Mouse (Mus musculus): ENCODE data around the gene Ppp1r9a. TPM values are rescaled to one million over a fixed set of nuclear protein-coding genes. Genes with fewer than 3 reads are reported as not detected.

The Ppp1r9a gene
- total RNA-seq, 2 experiments from 2014 or later, result 26.9 to 30.9 TPM

DNA sequence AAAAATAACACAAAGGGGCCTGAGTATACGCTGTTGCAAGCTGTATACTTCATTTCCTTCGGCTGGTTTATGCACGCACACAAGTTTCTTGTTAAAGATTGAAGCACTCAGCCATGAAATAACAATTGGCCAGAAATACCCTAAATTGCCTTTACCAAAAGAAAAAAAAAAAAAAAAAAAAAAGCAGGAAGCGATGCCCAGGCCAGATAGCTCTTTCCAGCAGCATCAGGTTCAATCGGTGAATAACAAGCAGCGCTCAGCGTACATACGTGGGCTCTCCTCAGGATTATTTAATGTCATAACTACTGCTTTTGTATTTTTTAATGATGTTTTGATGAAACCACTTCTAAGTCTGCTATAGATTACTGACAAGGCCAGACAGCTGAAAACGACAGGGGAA, 262.1 kb downstream of the Ppp1r9a start:
- DNase-seq, result no peak

DNA sequence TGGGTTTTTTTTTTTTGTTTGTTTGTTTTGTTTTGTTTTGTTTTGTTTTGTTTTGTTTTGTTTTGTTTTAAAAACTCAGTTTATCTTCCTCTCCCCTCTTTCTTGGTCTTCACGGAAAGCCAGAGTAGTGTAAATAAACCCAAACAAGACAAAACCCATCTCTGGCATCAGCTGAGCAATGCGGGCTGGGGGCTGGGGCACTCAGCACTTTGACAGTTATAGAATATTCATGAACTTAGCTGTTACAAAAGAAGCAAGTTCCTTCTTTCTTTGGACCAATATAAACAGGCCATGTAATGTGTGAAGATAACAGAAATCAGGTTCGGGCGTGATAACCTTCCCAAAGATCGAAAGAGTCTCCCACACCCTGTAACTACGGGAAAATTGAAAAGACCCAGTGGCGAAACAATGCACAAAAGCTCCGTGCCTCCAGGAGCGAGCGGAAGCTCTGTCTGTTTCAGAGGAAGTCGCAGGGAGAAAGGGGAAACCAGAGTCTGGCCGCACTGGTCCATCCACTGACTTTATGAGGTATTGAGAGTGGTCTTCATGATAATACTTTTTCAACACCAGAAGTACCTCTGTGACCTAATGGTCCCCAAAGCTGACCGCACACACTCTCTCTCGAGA, 264.4 kb downstream of the Ppp1r9a start:
- peak; percentile 37 for DNase-seq

- no peak for DNase-seq
These were observed 265.4 kb downstream of the Ppp1r9a start for GRCm38 (mm10) chr6:5168158-5168557.

DNA sequence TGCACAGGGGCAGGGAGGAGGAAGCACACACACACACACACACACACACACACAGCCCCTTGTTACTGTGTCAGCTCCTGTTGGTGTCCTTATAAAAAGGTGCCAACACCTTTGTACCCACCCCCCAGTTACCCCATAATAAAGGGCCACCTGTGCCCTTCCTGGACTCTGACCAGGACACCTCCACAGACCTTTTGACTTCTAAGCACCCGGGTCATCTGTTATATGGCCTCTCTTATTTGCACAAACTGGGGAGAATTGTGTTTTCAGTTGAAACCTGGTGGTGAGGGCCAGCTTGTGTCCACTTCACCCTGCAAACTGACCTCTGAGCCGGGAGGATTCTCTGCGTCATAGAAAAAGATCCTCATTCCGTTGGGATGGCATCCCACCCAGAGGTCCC, 268.7 kb downstream of the Ppp1r9a start:
- no peak for DNase-seq

DNA sequence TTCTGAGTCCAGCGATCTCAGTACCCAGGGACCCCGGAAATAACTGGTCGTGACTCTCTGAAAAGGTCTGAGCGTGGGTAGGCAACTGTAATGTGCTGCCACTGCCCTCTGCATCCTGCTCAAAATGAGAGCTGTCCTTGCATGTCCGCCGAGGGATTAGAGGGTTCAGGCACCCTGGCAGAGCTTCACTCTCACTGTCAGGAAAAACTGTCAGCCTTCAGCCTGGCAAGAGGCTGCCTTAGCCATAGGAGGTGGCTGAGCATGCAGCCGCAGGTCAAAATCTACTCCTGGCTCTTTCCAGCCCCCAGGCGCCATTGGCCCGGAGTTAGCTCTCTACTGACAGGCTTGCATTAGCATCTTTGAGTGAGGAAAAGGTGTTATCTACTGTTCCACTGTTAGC, 269.9 kb downstream of the Ppp1r9a start:
- DNase-seq, result no peak

GRCm38 (mm10) chr6:5174179-5174812, 271.6 kb downstream of the Ppp1r9a start:
- no peak for DNase-seq

GRCm38 (mm10) chr6:5177967-5178891, 275.5 kb downstream of the Ppp1r9a start:
- no peak for DNase-seq

DNA sequence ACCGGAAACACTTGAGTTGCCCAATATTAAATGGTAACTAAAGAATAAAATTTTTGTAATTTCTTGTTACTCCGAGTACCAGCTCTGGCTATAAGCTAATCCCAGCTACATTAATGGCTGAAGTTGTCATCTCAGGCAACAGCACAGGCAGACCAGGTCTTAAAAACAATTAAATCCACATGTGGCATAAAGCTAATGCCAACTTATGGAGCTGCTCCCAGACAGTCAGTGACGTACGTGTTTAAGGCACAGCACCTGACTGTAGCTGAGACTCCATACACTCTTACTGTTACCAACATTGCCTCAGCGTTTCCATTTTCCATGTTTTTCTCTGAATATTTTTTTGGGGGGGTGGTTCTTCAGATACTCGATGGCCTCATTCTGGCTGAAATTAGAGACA, 276.5 kb downstream of the Ppp1r9a start:
- no peak for DNase-seq

GRCm38 (mm10) chr6:5180645-5181044, 277.9 kb downstream of the Ppp1r9a start:
- no peak for DNase-seq

DNA sequence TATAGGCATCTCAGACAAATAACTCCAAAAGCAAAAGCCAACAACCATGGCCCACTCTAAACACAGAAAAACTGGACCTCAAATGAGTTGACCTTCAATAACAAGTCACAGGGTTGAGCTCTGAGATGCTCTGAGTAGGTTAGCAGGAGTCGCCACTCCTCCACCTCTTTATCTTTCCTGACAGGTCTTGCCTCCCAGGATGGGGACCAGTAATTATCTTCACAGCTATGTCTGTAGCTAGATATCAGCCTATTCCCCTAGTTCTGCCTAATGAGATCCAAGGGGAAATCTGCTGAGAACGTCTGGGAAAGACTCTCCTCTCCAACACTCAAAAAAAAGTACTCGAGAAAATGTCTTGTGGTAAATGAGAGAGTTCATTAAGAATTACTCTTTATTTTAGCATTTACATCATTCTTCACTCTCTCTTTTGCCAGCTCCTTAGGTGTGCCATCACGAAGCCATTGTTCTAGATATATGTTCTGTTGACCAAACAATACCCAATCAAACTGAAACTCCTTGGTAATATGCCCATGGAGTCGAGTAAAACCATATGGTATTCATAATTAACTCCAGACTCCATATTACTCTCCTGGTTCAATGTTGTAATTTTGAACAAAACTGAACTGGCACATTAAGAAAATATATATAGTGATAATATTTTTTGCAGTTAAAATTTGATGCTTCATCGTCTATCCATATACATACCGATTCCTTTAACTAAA, 283.7 kb downstream of the Ppp1r9a start:
- no peak for DNase-seq

DNA sequence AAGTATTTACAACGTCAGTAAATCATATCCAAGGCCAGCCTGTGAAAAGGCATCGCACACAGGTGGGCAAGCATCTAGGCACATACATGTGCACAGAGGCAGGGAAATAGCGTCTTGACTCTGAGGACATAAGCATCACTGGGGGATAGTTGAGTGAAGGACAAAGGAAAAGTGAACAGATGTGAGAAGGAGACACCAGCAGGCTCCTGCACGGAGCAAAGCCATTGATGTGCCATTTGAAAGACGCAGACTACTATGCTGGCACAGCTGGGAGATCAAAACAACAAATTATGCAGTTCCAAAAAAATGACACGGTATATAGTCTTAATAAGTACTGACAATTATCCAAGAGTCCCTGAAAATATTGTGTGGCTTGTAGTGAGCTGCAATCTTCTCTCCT, 284.9 kb downstream of the Ppp1r9a start:
- DNase-seq, result no peak

DNA sequence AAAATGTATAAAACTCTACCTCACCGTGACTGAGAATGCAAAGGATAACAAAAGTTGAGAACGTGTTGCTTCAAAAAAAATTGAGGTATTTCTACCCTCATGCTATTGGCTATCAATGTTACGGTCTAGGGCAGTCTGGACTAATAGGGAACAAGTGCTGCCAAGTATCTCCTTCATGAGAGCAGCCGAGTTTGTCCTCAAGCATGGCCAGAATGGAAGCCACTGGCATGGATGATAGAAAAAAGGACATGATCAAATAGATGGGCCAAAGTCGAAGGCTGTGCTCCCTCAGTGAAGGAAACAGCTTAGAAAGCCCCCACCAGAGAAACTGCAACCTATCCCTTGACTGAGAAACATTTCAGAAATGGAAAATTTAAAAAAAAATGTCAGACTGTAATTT, 285.3 kb downstream of the Ppp1r9a start:
- DNase-seq, result no peak

GRCm38 (mm10) chr6:5188938-5189337, 286.2 kb downstream of the Ppp1r9a start:
- no peak for DNase-seq

DNA sequence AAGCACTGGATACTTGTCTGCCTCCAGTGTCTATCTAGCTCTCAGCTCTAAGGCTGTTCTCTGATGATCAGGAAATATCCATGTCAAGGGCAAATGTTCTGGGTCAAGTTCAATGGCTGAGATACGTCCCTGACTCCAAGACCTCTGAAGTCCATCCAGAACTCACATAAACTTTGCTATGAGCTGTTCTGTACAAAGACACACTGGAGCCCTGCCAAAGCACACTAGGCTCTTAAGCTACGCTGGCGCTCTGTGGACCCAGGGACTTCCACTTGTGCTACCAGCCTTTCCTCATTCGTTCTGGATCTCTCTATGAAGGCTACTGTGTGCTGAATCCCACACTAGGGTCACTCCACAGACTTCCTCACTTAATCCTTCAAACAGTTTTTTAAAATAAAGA, 286.8 kb downstream of the Ppp1r9a start:
- DNase-seq, result peak; percentile 37

DNA sequence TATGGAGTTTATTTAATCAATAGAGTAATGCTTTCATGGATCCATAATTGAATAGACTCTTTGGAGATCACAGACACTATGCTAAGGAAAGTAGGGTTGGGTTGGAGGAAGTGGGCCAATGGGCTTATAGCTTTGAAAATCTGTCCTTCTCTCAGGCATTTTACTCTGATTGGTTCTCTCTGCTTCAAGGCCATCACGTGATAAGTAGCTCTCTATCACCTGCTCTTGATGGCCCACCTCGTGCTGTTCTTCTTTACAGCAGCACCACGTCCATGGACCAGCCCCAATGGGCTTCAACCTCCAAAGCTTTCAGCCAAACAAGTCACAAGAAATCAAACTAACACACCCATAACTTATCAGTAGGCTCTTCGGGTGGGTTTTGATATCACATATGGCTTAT, 288.0 kb downstream of the Ppp1r9a start:
- no peak for DNase-seq

DNA sequence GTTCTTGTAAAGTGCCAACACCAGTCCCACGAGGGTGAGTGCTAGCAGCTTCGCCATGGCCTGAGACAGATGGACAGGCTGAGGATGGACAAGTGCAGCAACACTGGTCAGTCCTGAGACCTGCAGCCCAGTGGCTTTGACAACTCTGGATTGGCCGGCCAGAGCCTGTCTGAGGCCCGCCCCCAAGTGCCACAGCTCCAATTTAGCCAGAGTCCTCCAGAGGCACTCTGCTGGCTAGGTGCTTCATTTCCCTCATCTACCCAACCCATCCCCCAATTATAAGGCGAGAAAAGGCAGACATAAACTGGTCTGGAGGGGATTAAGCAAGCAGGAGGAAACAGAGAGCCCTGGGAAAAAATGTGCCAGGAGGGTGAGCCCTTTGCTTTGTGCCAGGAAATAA, 291.0 kb downstream of the Ppp1r9a start, which contains the start of gene Pon1:
Gene Pon1 (minus strand): TSS at position 254 of the 400 bp plus-strand sequence.
- DNase-seq, result no peak

- no peak for DNase-seq
These were observed 295.9 kb downstream of the Ppp1r9a start for GRCm38 (mm10) chr6:5198590-5198989.

DNA sequence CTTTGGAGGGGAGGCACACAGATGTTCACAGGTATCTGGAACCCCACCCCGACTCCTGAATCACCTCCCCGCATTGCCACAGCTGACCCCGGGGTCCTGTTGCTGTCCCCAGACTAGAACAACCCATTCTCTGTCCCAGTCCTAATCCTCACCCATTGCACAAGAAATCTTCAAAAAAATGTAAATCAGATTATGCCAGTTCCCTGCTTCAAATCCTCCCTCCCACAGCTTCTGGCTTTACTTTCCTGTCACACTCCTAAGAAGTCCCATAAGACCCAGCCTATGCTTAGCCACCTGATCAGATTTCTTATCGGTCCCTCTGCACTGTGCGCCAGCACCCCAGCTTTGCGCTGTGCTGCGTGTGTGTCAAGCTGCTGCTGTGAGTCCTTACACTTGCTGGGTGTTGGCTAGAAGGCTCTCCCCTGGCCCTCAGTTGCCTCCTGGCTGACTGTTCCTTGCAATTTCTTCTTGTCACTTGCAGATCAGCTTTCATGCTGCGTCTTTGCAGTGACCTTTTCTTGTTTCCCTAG, 296.7 kb downstream of the Ppp1r9a start:
- DNase-seq, result no peak

GRCm38 (mm10) chr6:5199916-5200315, 297.2 kb downstream of the Ppp1r9a start:
- no peak for DNase-seq

GRCm38 (mm10) chr6:5207817-5208216, 305.1 kb downstream of the Ppp1r9a start:
- DNase-seq, result no peak
